18 mouse cellular contexts compared by ENCODE assay signal in the genomic region with DNA sequence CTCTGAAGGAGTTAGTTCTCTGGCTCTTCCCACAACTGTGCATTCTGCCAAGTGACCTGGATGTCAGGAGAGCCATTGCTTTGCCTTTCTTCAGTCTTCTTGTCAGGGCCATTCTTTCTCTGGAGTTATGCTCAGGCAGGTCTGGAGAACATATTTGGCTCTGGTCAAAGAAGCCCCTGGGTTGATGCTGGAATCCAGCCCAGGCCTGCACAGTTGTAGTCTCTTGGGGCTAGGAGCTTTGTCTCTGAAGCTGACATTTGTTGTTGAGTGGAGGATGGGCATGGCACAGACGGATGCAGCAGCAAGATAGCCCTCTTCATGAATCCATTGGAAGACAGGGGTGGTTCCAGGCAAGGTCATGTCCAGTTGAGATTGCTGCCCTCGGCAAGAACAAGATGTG.
"Had no signal": no experiment of that assay in that cellular context is flagged by ENCODE, and none has a peak within 500 bp of the region (broad histone marks: within the 10 kb centered on the region; RNA-seq: fewer than 3 reads in every experiment).

No protein-coding gene starts in this region.

- H3K4me2 ChIP-seq: lung, embryonic 14.5 days; midbrain, embryonic 12.5 days; midbrain, embryonic 15.5 days; neural tube, embryonic 13.5 days; neural tube, embryonic 15.5 days had no signal

- H3K9me3 ChIP-seq: midbrain, embryonic 12.5 days; midbrain, embryonic 15.5 days; neural tube, embryonic 13.5 days; neural tube, embryonic 15.5 days had no signal

- H3K27me3 ChIP-seq: neural tube, embryonic 13.5 days; neural tube, embryonic 15.5 days had no signal

- H3K36me3 ChIP-seq: midbrain, embryonic 10.5 days; midbrain, embryonic 12.5 days; midbrain, embryonic 15.5 days; neural tube, embryonic 13.5 days; neural tube, embryonic 15.5 days had no signal

- DNase-seq: lung, adult 18-20 months; lung, embryonic 14.5 days; lung, postnatal 10 days; lung, postnatal 4 days; retina, postnatal 1 day; right cerebral cortex, adult 18-20 months; right cerebral cortex, postnatal 25 days; right cerebral cortex, postnatal 4 days; spleen, adult 18-20 months; thymus, adult 18-20 months; thymus, postnatal 14 days; thymus, postnatal 36 days had no signal

- H3K27ac ChIP-seq: midbrain, embryonic 10.5 days; midbrain, embryonic 12.5 days; midbrain, embryonic 15.5 days; neural tube, embryonic 13.5 days; neural tube, embryonic 15.5 days had no signal

- H3K9ac ChIP-seq: lung, embryonic 14.5 days; midbrain, embryonic 12.5 days; midbrain, embryonic 15.5 days; neural tube, embryonic 13.5 days; neural tube, embryonic 15.5 days had no signal

- ATAC-seq: midbrain, embryonic 15.5 days had no signal

- H3K4me3 ChIP-seq: midbrain, embryonic 10.5 days; midbrain, embryonic 12.5 days; midbrain, embryonic 15.5 days; myocyte; neural tube, embryonic 13.5 days; neural tube, embryonic 15.5 days had no signal
